Mouse (Mus musculus) brain, embryonic 14.5 days (tissue): ENCODE measurements around the gene Gp1bb. TPM values are rescaled to one million over a fixed set of nuclear protein-coding genes. Genes with fewer than 3 reads are reported as not detected.

Experiments used
- DNase-seq: peaks from one replicate; pipeline ENCODE4 v3.0.0-alpha.2; 2011; ENCODE audit warnings: low read depth
- CTCF ChIP-seq: fragments of 200-500 bp; IDR thresholded peaks from 2 replicates; pipeline ENCODE4 v1.5.1; 2012; ENCODE audit warnings: inconsistent platforms, mild to moderate bottlenecking, moderate library complexity, borderline replicate concordance; ENCODE audit not compliant: insufficient read depth, insufficient read length; ENCODE audit errors: extremely low read depth
- POLR2A ChIP-seq: fragments of 200-500 bp; IDR thresholded peaks from 2 replicates; pipeline ENCODE4 v1.6.1; 2012; ENCODE audit warnings: mild to moderate bottlenecking, inconsistent platforms, borderline replicate concordance; ENCODE audit not compliant: poor library complexity, insufficient read depth, insufficient read length, severe bottlenecking; ENCODE audit errors: extremely low read depth
- polyA plus RNA-seq: library from polyadenylated mRNA; depleted of rRNA; stranded (reverse); fragments of >200 nt; gene quantifications from 2 replicates; pipeline ENCODE4 v1.2.3, GENCODE M21; 2012

Gene Gp1bb
- polyA plus RNA-seq, 1 experiment = 22.5 TPM

- no peak for DNase-seq
- no peak for TF ChIP-seq CTCF
- no peak for TF ChIP-seq POLR2A
Measured at GRCm38 (mm10) chr16:18627163-18627562, 5.0 kb upstream of the Gp1bb start.

- DNase-seq = peak; percentile 84
- no peak for TF ChIP-seq POLR2A
- TF ChIP-seq CTCF = peak; percentile 88
Measured at GRCm38 (mm10) chr16:18626376-18626878, 4.2 kb upstream of the Gp1bb start, which contains the start of gene Gm49601. Gm49601 (minus strand) TSS chr16:18626427.

- TF ChIP-seq POLR2A = no peak
- TF ChIP-seq CTCF = no peak
- DNase-seq = peak; percentile 21
Measured at GRCm38 (mm10) chr16:18625791-18626311, 3.6 kb upstream of the Gp1bb start.

GRCm38 (mm10) chr16:18625097-18625496 lies 2.9 kb upstream of the Gp1bb start:
- no peak for DNase-seq
- no peak for TF ChIP-seq POLR2A
- no peak for TF ChIP-seq CTCF

GRCm38 (mm10) chr16:18624641-18625040 lies 2.4 kb upstream of the Gp1bb start:
- no peak for DNase-seq
- TF ChIP-seq CTCF (no peak), POLR2A (no peak)

- TF ChIP-seq CTCF (no peak), POLR2A (no peak)
- no peak for DNase-seq
Measured at GRCm38 (mm10) chr16:18623751-18624540, 1.7 kb upstream of the Gp1bb start.

GRCm38 (mm10) chr16:18622916-18623750 lies 930 bp upstream of the Gp1bb start:
- DNase-seq = no peak
- TF ChIP-seq POLR2A = no peak
- no peak for TF ChIP-seq CTCF

- peak; percentile 28 for DNase-seq
- TF ChIP-seq CTCF = no peak
- TF ChIP-seq POLR2A = no peak
Measured at GRCm38 (mm10) chr16:18621362-18622001, 721 bp downstream of the Gp1bb start.

GRCm38 (mm10) chr16:18620601-18621361 lies 1.4 kb downstream of the Gp1bb start:
- no peak for TF ChIP-seq CTCF
- no peak for TF ChIP-seq POLR2A

GRCm38 (mm10) chr16:18620201-18620600 lies 2.0 kb downstream of the Gp1bb start:
- peak; percentile 45 for DNase-seq
- TF ChIP-seq CTCF (no peak), POLR2A (no peak)

More at GRCm38 (mm10) chr16:18620601-18621361, 1.4 kb downstream of the Gp1bb start:
- DNase-seq = peak; percentile 56
